ENCODE assay signal across 8 mouse cellular contexts in the genomic region with DNA sequence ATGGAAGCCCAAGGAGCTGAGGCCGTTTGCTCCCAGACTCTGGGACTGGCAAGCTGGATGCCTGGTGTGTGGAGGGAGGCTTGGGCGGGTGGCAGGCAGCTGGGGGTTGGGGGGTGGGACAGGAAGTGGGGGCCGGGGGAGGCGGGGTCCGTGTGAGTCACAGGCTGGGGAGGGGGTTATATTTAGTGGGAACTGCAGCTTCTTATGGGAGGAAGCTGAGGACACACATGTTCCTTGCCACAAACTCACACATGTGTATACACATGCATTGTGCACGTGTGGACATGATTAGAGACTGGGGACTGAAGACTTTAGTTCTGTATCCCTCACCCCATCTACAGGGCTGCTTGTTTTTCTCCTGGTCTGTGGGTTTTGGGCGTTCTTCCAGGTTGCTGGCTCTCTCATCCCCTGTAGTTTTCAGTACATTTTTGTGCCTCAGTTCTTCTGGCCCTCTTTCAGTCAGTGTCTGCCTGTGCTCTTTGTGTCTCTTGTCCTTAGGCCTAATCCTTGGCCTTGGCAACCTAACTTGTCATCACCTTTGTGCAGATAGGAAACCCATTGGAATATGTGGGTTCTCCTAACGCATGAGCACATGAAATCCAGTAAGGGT. TPM values are rescaled to one million over a fixed set of nuclear protein-coding genes. Genes with fewer than 3 reads are reported as not detected.
DNase-seq lines count a peak whose midpoint lies in the region; ATAC-seq and TF ChIP-seq lines count a peak whose summit lies in the region.

No protein-coding gene starts in this region.

- no peak overlapping the region for H3K4me2 ChIP-seq in lung, postnatal 0 days (replicated peaks; ENCODE audit: low read depth, low read length)
- peak overlapping the region; percentile 90 for H3K4me2 ChIP-seq in hindbrain, postnatal 0 days (ENCODE audit: low read depth, low read length)
- H3K4me2 ChIP-seq in midbrain, embryonic 16.5 days (ENCODE audit: low read length): peak overlapping the region; percentile 54

- H3K4me3 ChIP-seq in lung, postnatal 0 days (ENCODE audit: low read depth, low read length): no peak overlapping the region
- H3K4me3 ChIP-seq in hindbrain, postnatal 0 days (ENCODE audit: low read length): peak overlapping the region; percentile 80
- H3K4me3 ChIP-seq in midbrain, embryonic 16.5 days (ENCODE audit: low read depth, low read length): peak overlapping the region; percentile 66

- no peak overlapping the region for H3K9ac ChIP-seq in lung, postnatal 0 days (replicated peaks; ENCODE audit: low read depth)
- peak overlapping the region; percentile 92 for H3K9ac ChIP-seq in hindbrain, postnatal 0 days (replicated peaks; ENCODE audit: low read length)
- peak overlapping the region; percentile 82 for H3K9ac ChIP-seq in midbrain, embryonic 16.5 days (ENCODE audit: low read depth, low read length)

- ATAC-seq in lung, postnatal 0 days: no peak
- no peak for ATAC-seq in hindbrain, postnatal 0 days
- ATAC-seq in midbrain, embryonic 16.5 days: no peak
- ATAC-seq in megakaryocyte-erythroid progenitor cell, adult 5-6 weeks (replicated peaks; ENCODE audit: low FRiP score, low TSS enrichment, poor library complexity, severe bottlenecking): no peak

- H3K27me3 ChIP-seq in lung, postnatal 0 days (replicated peaks; ENCODE audit: insufficient read depth, low read length): no peaks in the 10 kb centered on the region
- H3K27me3 ChIP-seq in hindbrain, postnatal 0 days (ENCODE audit: insufficient read depth, low read length): no peaks in the 10 kb centered on the region
- H3K27me3 ChIP-seq in midbrain, embryonic 16.5 days (ENCODE audit: control insufficient read depth, insufficient read depth, low read depth, low read length): no peaks in the 10 kb centered on the region

- no peak for TF ChIP-seq CTCF in lung, postnatal 0 days (IDR thresholded peaks at IDR 0.05)
- TF ChIP-seq CTCF in hindbrain, postnatal 0 days (IDR thresholded peaks at IDR 0.05; ENCODE audit: low read depth): no peak

- TF ChIP-seq EP300 in lung, postnatal 0 days (IDR thresholded peaks at IDR 0.05): no peak

- H3K9me3 ChIP-seq in lung, postnatal 0 days (ENCODE audit: low read length): no peaks in the 10 kb centered on the region
- H3K9me3 ChIP-seq in hindbrain, postnatal 0 days (ENCODE audit: low read length): no peaks in the 10 kb centered on the region
- no peaks in the 10 kb centered on the region for H3K9me3 ChIP-seq in midbrain, embryonic 16.5 days (replicated peaks; ENCODE audit: control insufficient read depth, low read length, poor library complexity, severe bottlenecking)

- no peaks in the 10 kb centered on the region for H3K36me3 ChIP-seq in lung, postnatal 0 days (ENCODE audit: insufficient read depth, low read length)
- no peaks in the 10 kb centered on the region for H3K36me3 ChIP-seq in hindbrain, postnatal 0 days (ENCODE audit: insufficient read depth, low read length)
- H3K36me3 ChIP-seq in midbrain, embryonic 16.5 days (ENCODE audit: control insufficient read depth, insufficient read depth, low read length): no peaks in the 10 kb centered on the region

- DNase-seq in cerebellum, adult 11-12 months: peak; percentile 75
- no peak for DNase-seq in cerebellum, postnatal 4 days (ENCODE audit: low spot score in 2 of 2)
- peak; percentile 8 for DNase-seq in lung, postnatal 0 days (ENCODE audit: low spot score)
- DNase-seq in lung, postnatal 14 days: no peak
- peak; percentile 41 for DNase-seq in hindbrain, postnatal 0 days (ENCODE audit: low spot score)
- DNase-seq in embryo, embryonic 9.5 days (ENCODE audit: extremely low spot score): no peak

- H3K4me1 ChIP-seq in lung, postnatal 0 days (ENCODE audit: insufficient read depth, low read depth, low read length): peaks cover 6% of the 10 kb centered on the region; the same call in 1 of the 2 replicates
- H3K4me1 ChIP-seq in hindbrain, postnatal 0 days (ENCODE audit: insufficient read depth, low read length): peaks cover 47% of the 10 kb centered on the region
- H3K4me1 ChIP-seq in midbrain, embryonic 16.5 days (ENCODE audit: control insufficient read depth, insufficient read depth, low read length): peaks cover 60% of the 10 kb centered on the region

- H3K27ac ChIP-seq in lung, postnatal 0 days (ENCODE audit: low read length): no peak overlapping the region
- H3K27ac ChIP-seq in hindbrain, postnatal 0 days: peak overlapping the region; percentile 95
- peak overlapping the region; percentile 94 for H3K27ac ChIP-seq in midbrain, embryonic 16.5 days (ENCODE audit: low read length)

- WGBS in lung, postnatal 0 days: 16% methylated on average over 7 of the region's 8 CpGs
- WGBS in hindbrain, postnatal 0 days: 11% methylated on average over 7 of the region's 8 CpGs
- 9% methylated on average over 7 of the region's 8 CpGs for WGBS in midbrain, embryonic 16.5 days

RNA-seq across cellular contexts. Expression of a gene that starts 3.4 kb away (rescaled TPM):
- 2.0 and 2.1 TPM in 2 replicates for polyA plus RNA-seq in lung, postnatal 0 days (2015; fragmentation: Nextera tagmentation; extraction: Ambion mirVana)
- 209 and 225 TPM in 2 replicates for total RNA-seq in hindbrain, postnatal 0 days (2014; rRNA removed)
- 18.8 and 22.4 TPM in 2 replicates for polyA plus RNA-seq in hindbrain, postnatal 0 days (2015; fragmentation: Nextera tagmentation; extraction: Ambion mirVana)
- polyA plus RNA-seq in midbrain, embryonic 16.5 days (2015; fragmentation: Nextera tagmentation; extraction: Ambion mirVana): 23.4 and 30.0 TPM in 2 replicates
- 2.1 and 3.0 TPM in 2 replicates for total RNA-seq in megakaryocyte-erythroid progenitor cell, adult 5-6 weeks (2014; fragmentation: Nextera tagmentation)
- 0.23 and 0.76 TPM in 2 replicates for total RNA-seq in megakaryocyte-erythroid progenitor cell, adult 5-6 weeks (2017)

RNA-seq across cellular contexts. Expression of a gene that starts 4.9 kb away (rescaled TPM):
- polyA plus RNA-seq in lung, postnatal 0 days (2015; fragmentation: Nextera tagmentation; extraction: Ambion mirVana): 92.0 and 95.2 TPM in 2 replicates
- 44.4 and 47.2 TPM in 2 replicates for total RNA-seq in hindbrain, postnatal 0 days (2014; rRNA removed)
- 65.2 and 75.2 TPM in 2 replicates for polyA plus RNA-seq in hindbrain, postnatal 0 days (2015; fragmentation: Nextera tagmentation; extraction: Ambion mirVana)
- polyA plus RNA-seq in midbrain, embryonic 16.5 days (2015; fragmentation: Nextera tagmentation; extraction: Ambion mirVana): 56.3 and 61.6 TPM in 2 replicates
- 50.8 and 85.0 TPM in 2 replicates for total RNA-seq in megakaryocyte-erythroid progenitor cell, adult 5-6 weeks (2014; fragmentation: Nextera tagmentation)
- 58.1 and 70.7 TPM in 2 replicates for total RNA-seq in megakaryocyte-erythroid progenitor cell, adult 5-6 weeks (2017)

RNA-seq across cellular contexts. Expression of a gene that starts 19.7 kb away (rescaled TPM):
- polyA plus RNA-seq in lung, postnatal 0 days (2015; fragmentation: Nextera tagmentation; extraction: Ambion mirVana): 14.6 and 15.1 TPM in 2 replicates
- 20.9 and 37.3 TPM in 2 replicates for total RNA-seq in hindbrain, postnatal 0 days (2014; rRNA removed)
- polyA plus RNA-seq in hindbrain, postnatal 0 days (2015; fragmentation: Nextera tagmentation; extraction: Ambion mirVana): 18.1 and 19.3 TPM in 2 replicates
- 21.9 and 26.1 TPM in 2 replicates for polyA plus RNA-seq in midbrain, embryonic 16.5 days (2015; fragmentation: Nextera tagmentation; extraction: Ambion mirVana)
- 20.3 and 30.0 TPM in 2 replicates for total RNA-seq in megakaryocyte-erythroid progenitor cell, adult 5-6 weeks (2014; fragmentation: Nextera tagmentation)
- total RNA-seq in megakaryocyte-erythroid progenitor cell, adult 5-6 weeks (2017): 15.8 and 20.8 TPM in 2 replicates

RNA-seq across cellular contexts. Expression of a gene that starts 24.6 kb away (rescaled TPM):
- 57.5 and 61.3 TPM in 2 replicates for polyA plus RNA-seq in lung, postnatal 0 days (2015; fragmentation: Nextera tagmentation; extraction: Ambion mirVana)
- 34.3 and 47.9 TPM in 2 replicates for total RNA-seq in hindbrain, postnatal 0 days (2014; rRNA removed)
- polyA plus RNA-seq in hindbrain, postnatal 0 days (2015; fragmentation: Nextera tagmentation; extraction: Ambion mirVana): 44.0 and 46.0 TPM in 2 replicates
- polyA plus RNA-seq in midbrain, embryonic 16.5 days (2015; fragmentation: Nextera tagmentation; extraction: Ambion mirVana): 51.2 and 58.6 TPM in 2 replicates
- total RNA-seq in megakaryocyte-erythroid progenitor cell, adult 5-6 weeks (2014; fragmentation: Nextera tagmentation): 49.1 and 53.9 TPM in 2 replicates
- 46.2 and 53.7 TPM in 2 replicates for total RNA-seq in megakaryocyte-erythroid progenitor cell, adult 5-6 weeks (2017)

RNA-seq across cellular contexts. Expression of a gene that starts 29.2 kb away (rescaled TPM):
- 624 and 645 TPM in 2 replicates for polyA plus RNA-seq in lung, postnatal 0 days (2015; fragmentation: Nextera tagmentation; extraction: Ambion mirVana)
- 175 and 209 TPM in 2 replicates for total RNA-seq in hindbrain, postnatal 0 days (2014; rRNA removed)
- polyA plus RNA-seq in hindbrain, postnatal 0 days (2015; fragmentation: Nextera tagmentation; extraction: Ambion mirVana): 548 and 563 TPM in 2 replicates
- polyA plus RNA-seq in midbrain, embryonic 16.5 days (2015; fragmentation: Nextera tagmentation; extraction: Ambion mirVana): 527 and 528 TPM in 2 replicates
- 267 and 278 TPM in 2 replicates for total RNA-seq in megakaryocyte-erythroid progenitor cell, adult 5-6 weeks (2014; fragmentation: Nextera tagmentation)
- total RNA-seq in megakaryocyte-erythroid progenitor cell, adult 5-6 weeks (2017): 222 and 223 TPM in 2 replicates

Comparison
In these comparisons a context has a peak if more than half of its experiments do, and no peak if none do; other contexts are left out.
1. DNase-seq: peak in cerebellum, adult 11-12 months (single experiment), lung, postnatal 0 days (single experiment) and hindbrain, postnatal 0 days (single experiment); none in cerebellum, postnatal 4 days (0 of 2), lung, postnatal 14 days (single experiment) and embryo, embryonic 9.5 days (single experiment).